Mouse (Mus musculus) G1E-ER4 (cell line): ENCODE measurements at regions not wholly inside any gene's neighbourhood (a gene's known extent, or its start where the extent isn't known, plus 50 kb on each side); places are given as distances from the start of the nearest gene placed in this dataset.

Experiments used
- GATA1 ChIP-seq: IDR thresholded peaks from one replicate; pipeline ENCODE4 v1.8.0; 2012; ENCODE audit warnings: low read length, inconsistent platforms

DNA sequence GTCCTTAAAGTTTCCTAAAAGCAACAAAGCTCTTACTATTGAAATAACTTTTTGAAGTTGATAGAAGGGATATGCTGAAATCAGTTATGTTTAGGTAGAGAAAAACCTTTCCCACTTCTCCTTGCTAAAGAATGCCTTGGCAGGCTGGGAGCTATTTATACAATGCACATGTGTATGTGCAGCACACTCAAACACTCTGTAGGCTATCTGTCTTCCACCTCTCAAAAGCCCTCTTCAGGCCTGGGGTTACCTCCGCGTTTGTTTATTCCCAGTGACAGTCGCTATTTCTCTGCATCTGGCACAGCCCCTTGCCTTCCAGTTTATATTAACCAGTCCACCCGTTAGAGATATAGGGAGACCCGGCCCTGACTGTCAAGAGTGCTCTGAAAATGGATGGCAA, 66.3 kb upstream of the Lnx1 start:
- no peak for TF ChIP-seq GATA1

DNA sequence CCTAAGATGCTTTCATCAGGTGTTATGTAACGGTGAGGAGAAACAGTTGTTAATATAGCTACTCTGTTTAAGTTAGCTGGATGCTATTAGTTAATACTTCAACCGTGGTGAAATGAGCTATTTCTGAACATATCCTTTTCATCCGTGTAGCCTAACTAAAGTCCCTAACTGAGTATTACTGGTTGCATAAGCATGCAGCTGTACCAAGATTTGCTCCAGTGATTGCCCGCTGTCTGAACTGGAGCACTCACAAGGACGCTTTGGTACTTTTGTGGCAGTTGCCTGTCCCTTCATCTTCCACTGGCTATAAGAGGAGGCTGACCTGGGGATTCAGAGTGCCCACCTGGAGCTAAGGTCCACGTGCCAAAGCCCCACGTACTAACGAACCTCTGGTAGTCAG, 65.3 kb upstream of the Lnx1 start:
- no peak for TF ChIP-seq GATA1

DNA sequence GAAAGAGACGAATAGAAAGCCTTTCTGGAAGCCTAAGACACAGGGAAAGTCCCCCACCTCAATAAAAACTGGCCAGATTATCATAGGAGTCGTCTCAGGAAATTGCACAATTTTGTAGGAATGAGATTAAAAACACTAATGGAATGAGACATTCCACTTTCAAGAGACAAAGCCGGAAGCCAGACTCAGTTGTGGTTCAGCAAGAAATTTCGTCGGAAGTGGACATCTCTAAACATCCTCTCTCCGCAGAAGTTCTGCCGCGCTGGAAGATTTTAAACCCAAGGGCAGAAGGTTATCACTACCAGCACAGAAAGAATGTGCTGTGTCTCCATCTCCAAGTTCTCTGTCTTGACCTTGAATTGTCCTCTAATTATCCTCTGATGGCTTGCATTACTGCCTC, 63.5 kb upstream of the Lnx1 start:
- TF ChIP-seq GATA1, result no peak

DNA sequence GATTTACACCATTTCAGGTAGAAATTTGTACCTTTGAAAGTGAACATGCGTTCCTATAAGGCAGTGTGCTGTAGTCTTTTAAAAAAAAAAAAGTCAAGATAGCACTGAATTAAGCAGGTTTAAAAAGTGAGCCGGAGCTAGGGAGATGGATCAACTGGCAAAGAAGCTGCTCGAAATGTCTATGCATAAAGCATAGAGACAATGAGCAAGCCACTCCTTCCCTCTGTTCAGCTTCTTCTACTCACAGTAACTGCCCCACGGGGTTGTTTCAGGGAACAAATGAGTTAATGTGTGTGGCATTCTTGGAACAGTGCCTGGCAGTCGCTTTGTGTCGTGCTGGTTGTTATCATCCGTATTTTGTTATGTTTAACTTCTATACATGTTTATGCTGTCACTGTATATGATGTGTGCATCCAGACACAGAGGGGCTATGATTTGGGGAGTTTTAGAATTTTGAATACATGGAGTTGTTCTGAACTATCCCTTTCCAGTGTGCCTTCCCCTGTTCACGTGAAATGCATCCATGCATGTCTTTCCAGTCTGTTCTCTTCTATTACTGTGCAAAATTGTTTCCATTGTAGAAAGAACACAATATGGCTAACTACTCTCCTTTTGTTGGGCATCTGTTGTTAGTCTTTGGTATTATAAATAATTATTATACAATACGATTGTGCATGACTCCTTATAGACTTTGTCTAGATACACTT, 62.5 kb upstream of the Lnx1 start:
- TF ChIP-seq GATA1, result no peak

DNA sequence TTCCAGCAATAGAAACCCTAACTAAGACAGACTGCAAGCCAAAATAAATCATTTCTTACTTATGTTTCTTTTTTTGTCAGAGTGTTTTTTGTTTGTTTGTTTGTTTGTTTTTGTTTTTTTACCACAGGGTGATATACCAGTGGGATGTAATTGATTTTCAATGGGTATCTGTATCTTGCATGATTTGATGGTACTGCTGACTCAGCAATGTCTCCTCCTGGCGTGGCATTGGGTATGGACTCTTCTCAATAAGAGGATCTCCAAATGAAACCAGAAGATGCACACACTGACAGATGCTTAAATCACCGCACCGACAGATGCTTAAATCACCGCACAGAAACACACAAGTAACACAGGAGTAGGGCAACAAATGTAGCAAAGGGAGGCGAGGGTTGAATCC, 54.8 kb upstream of the Lnx1 start:
- no peak for TF ChIP-seq GATA1

DNA sequence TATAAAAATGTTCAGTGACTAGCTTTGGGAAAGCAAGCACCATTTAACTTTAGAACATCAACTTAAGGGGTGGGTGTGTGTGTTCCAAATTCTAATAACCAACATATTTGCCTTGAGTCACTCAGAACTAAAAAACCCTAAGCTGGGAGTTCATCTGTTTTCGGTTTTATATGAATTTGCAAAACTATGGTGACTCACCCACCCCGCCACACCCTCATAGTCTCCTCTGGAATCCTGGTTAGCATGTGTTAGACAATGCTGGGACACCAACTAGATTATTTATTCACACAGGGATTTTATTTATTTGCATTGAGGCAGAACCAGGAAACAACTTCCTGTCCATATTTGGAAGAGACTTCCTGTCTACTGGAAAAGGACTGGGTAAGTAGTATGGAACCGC, 50.2 kb upstream of the Lnx1 start:
- TF ChIP-seq GATA1, result no peak
